Mouse (Mus musculus) liver, embryonic 11.5 days (tissue): Measurements from ENCODE around the gene Manf. TPM values are rescaled to one million over a fixed set of nuclear protein-coding genes. Genes with fewer than 3 reads are reported as not detected.

Experiments used
- ATAC-seq: fragments of 200-750 bp; cut with Nextera tagmentation; replicated peaks from 2 replicates; pipeline ENCODE4 v1.8.0; 2017; ENCODE audit warnings: moderate number of reproducible peaks, mild to moderate bottlenecking, moderate TSS enrichment, moderate library complexity; ENCODE audit not compliant: low FRiP score
- DNase-seq: peaks from one replicate; pipeline ENCODE4 v3.0.0-alpha.2; 2017; ENCODE audit warnings: low spot score
- H3K27ac ChIP-seq: fragments of 300-500 bp; sonication (generic); 2 replicates; pipeline ENCODE4 v1.5.1; 2014; ENCODE audit warnings: mild to moderate bottlenecking, low read depth, low read length, control low read depth
- H3K27me3 ChIP-seq: fragments of 300-500 bp; sonication (generic); replicated peaks from 2 replicates; pipeline ENCODE4 v1.6.1; 2014; ENCODE audit warnings: low read length, mixed read lengths; ENCODE audit not compliant: control insufficient read depth, insufficient read depth
- H3K36me3 ChIP-seq: fragments of 300-500 bp; sonication (generic); 2 replicates; pipeline ENCODE4 v1.6.1; 2014; ENCODE audit warnings: mild to moderate bottlenecking, low read length, moderate library complexity, mixed read lengths; ENCODE audit not compliant: control insufficient read depth, insufficient read depth
- H3K4me1 ChIP-seq: fragments of 300-500 bp; sonication (generic); replicated peaks from 2 replicates; pipeline ENCODE4 v1.6.1; 2014; ENCODE audit warnings: low read length, mixed read lengths; ENCODE audit not compliant: control insufficient read depth, insufficient read depth
- H3K4me2 ChIP-seq: fragments of 300-500 bp; sonication (generic); 2 replicates; pipeline ENCODE4 v1.6.1; 2014; ENCODE audit warnings: mild to moderate bottlenecking, control low read depth, moderate library complexity
- H3K4me3 ChIP-seq: fragments of 300-500 bp; sonication (generic); 2 replicates; pipeline ENCODE4 v1.5.1; 2014; ENCODE audit warnings: low read depth, low read length, control low read depth
- H3K9ac ChIP-seq: fragments of 300-500 bp; sonication (generic); 2 replicates; pipeline ENCODE4 v1.6.1; 2014; ENCODE audit warnings: low read depth, low read length, control low read depth
- H3K9me3 ChIP-seq: fragments of 300-500 bp; sonication (generic); 2 replicates; pipeline ENCODE4 v1.6.1; 2016; ENCODE audit warnings: low read length, inconsistent platforms, mixed read lengths; ENCODE audit not compliant: control insufficient read depth
- WGBS: fragments of 180-500 bp; shearing (Covaris S2); extraction: QIAGEN DNeasy Blood & Tissue Kit; methylation state at CpG from one replicate; pipeline ENCODE4 v1.1.7; 2014; 5-methylcytosine and 5-hydroxymethylcytosine counted together
- polyA plus RNA-seq: library from polyadenylated mRNA; unstranded; fragments of >200 nt; fragmentation: Nextera tagmentation; extraction: Ambion mirVana; gene quantifications from 2 replicates; pipeline ENCODE4 v1.2.1, GENCODE M21; 2014

Gene Manf
- polyA plus RNA-seq, 1 experiment from 2014 or later, result 352 TPM

DNA sequence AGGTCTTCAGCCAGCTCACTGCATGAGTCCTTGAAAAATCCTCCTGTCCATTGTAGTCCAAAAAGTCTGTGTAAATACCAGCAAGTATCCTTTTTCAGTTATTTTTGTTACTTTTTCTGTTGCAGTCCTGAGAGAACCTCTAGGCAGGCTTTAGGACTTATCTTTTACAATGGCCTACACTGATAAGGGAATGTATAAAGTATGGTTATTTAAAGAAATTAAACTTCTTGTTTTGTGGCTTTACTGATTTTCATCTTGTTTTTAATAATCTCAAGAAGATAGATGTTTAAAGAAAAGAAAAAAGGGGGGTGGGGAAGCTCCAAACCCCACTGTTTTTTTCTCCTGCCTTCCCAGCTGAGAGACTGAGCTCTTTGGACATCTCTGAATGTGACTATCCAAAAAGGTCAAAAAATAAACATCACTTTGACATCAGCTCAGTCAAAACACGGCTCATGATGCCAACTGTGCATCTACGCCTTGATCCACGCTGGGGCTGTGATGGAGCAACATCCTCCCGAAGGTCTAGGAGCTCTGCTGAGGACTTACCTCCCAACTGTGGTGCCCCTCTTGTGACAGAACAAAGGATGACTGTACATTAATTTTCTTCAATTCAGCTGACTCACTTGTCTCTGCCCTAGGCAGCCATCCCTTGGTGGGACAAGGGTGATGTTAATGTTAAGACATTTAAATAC lies 11.5 kb upstream of the Manf start:
- ATAC-seq, result no peak
- Histone ChIP-seq H3K4me3 (no peak overlapping the region), H3K36me3 (no peaks in the 10 kb centered on the region), H3K27me3 (no peaks in the 10 kb centered on the region), H3K9ac (no peak overlapping the region), H3K9me3 (no peaks in the 10 kb centered on the region), H3K4me2 (no peak overlapping the region), H3K27ac (no peak overlapping the region), H3K4me1 (no peaks in the 10 kb centered on the region)
- DNase-seq, result no peak
- WGBS, result 61% methylated on average over 4 of the region's 4 CpGs

DNA sequence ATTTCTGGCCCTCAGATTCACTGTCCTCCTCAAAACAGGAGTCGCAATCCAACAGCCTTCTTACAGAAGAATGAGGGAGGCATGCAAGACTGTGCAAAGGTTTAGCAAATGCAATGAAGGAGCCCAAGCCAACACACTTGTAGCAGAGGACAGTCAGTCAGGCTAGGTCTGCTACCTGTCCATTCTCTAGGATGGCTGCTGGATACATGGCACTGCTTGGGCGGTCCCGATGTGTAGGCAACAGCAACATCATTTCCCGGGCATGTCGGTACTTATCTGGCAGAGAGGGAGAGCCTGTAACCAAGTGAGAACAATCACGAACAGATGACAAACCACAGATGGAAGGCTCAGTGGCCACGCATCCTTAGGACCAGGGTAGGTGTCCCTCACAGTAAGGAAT lies 9.8 kb upstream of the Manf start:
- Histone ChIP-seq H3K27ac (no peak overlapping the region), H3K27me3 (no peaks in the 10 kb centered on the region), H3K4me1 (no peaks in the 10 kb centered on the region), H3K9me3 (no peaks in the 10 kb centered on the region), H3K9ac (no peak overlapping the region), H3K4me2 (no peak overlapping the region), H3K36me3 (no peaks in the 10 kb centered on the region), H3K4me3 (no peak overlapping the region)
- WGBS, result 87% methylated on average over 7 of the region's 7 CpGs
- ATAC-seq (no peak), DNase-seq (no peak)

DNA sequence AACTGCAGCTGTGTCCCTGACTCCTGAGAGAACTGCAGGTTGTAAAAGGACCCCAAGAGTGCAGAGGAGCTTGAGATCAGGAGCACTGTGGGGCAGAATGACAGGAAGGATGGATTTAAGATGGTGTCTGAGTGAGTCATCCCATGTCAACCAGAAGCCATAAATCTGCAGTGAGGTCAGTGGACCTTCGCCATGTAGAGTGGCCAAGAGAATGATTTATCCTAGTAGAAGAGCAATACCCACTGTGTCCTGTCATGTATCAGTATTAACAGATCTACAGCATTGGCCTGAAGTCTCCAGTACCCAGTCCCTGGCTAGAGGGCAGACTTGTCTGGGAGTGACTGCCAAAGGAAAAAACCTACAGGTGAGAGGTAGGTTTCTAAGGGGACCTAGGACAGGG lies 7.1 kb upstream of the Manf start:
- no peaks in the 10 kb centered on the region for H3K36me3 ChIP-seq
- no peaks in the 10 kb centered on the region for H3K4me1 ChIP-seq
- ATAC-seq, result no peak
- 70% methylated on average over 1 of the region's 1 CpGs for WGBS
- no peak overlapping the region for H3K4me3 ChIP-seq
- no peak for DNase-seq
- no peaks in the 10 kb centered on the region for H3K27me3 ChIP-seq
- H3K4me2 ChIP-seq, result no peak overlapping the region
- H3K9me3 ChIP-seq, result no peaks in the 10 kb centered on the region
- H3K27ac ChIP-seq, result no peak overlapping the region
- H3K9ac ChIP-seq, result no peak overlapping the region

DNA sequence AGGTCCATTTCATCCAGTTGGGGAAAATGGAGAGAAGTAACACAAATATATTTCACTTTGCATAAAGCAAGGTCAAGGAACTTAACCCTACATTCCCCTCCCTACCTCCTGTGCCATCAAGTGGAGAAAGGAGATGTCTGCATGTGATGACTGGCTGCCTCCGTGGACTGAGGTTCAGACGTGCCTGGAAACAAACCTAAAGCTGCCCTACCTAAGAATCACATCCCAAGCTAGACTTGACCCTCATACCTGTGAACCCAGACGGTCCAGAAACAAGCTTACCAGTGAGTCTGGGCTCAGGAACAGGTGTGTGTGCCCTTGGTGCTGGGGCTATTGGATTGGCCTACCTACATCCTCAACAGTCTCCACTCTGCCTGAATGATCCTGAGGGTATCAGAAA lies 1.5 kb upstream of the Manf start:
- DNase-seq (no peak), ATAC-seq (no peak)
- no peak overlapping the region for H3K9ac ChIP-seq
- H3K4me2 ChIP-seq, result peak overlapping the region; percentile 85
- 64% methylated on average over 3 of the region's 3 CpGs for WGBS
- H3K36me3 ChIP-seq, result peaks cover 18% of the 10 kb centered on the region
- no peaks in the 10 kb centered on the region for H3K27me3 ChIP-seq
- H3K27ac ChIP-seq, result no peak overlapping the region
- no peaks in the 10 kb centered on the region for H3K9me3 ChIP-seq
- no peak overlapping the region for H3K4me3 ChIP-seq
- H3K4me1 ChIP-seq, result peaks cover 23% of the 10 kb centered on the region

DNA sequence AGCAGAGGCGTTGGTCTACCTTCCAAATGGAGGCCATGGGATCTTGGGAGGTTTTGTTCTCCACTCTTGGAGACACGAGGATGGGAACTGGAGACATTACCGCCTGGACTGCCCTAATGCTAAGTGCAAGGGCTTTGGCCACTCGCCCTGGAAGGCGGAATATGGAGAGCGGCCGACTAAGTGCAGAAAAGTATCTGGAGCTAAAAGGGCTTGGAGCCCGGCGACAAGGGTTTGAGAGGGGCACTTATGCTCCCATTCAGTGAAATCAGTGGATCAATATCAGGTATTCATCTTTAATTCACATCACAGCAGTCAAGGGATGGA lies 735 bp upstream of the Manf start:
- Histone ChIP-seq H3K9ac (peak overlapping the region; percentile 76), H3K36me3 (peaks cover 21% of the 10 kb centered on the region), H3K27me3 (no peaks in the 10 kb centered on the region), H3K4me2 (peak overlapping the region; percentile 85), H3K9me3 (no peaks in the 10 kb centered on the region), H3K4me3 (peak overlapping the region; percentile 76), H3K4me1 (peaks cover 29% of the 10 kb centered on the region), H3K27ac (peak overlapping the region; percentile 84)
- ATAC-seq (no peak), DNase-seq (no peak)
- WGBS, result 1% methylated on average over 9 of the region's 9 CpGs

DNA sequence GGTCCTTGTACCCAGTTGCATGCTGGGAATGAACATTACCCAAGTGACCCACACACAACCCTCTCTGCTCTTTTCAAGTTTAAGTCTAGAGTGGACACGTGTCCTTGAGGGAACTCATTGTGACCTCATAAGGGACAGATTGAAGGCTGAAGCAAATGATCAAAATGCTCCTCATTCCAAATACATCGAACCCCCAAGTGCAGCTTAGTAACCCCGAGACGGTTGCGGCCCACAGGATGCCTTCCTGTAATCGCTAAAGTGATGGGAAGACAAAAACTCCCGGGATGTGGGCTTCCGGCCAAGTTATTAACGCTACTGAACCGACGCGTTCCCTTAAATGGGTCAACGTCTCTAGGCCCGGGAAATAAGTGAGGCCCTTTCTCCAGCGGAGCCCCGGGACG lies 438 bp downstream of the Manf start:
- no peak for ATAC-seq
- H3K4me3 ChIP-seq, result peak overlapping the region; percentile 76
- peak overlapping the region; percentile 68 for H3K4me2 ChIP-seq
- H3K27ac ChIP-seq, result peak overlapping the region; percentile 60; the same call in 1 of the 2 replicates
- H3K9ac ChIP-seq, result peak overlapping the region; percentile 84
- peaks cover 32% of the 10 kb centered on the region for H3K4me1 ChIP-seq
- peaks cover 21% of the 10 kb centered on the region for H3K36me3 ChIP-seq
- no peak for DNase-seq
- H3K27me3 ChIP-seq, result no peaks in the 10 kb centered on the region
- WGBS, result under 1% methylated on average over 17 of the region's 17 CpGs
- no peaks in the 10 kb centered on the region for H3K9me3 ChIP-seq

DNA sequence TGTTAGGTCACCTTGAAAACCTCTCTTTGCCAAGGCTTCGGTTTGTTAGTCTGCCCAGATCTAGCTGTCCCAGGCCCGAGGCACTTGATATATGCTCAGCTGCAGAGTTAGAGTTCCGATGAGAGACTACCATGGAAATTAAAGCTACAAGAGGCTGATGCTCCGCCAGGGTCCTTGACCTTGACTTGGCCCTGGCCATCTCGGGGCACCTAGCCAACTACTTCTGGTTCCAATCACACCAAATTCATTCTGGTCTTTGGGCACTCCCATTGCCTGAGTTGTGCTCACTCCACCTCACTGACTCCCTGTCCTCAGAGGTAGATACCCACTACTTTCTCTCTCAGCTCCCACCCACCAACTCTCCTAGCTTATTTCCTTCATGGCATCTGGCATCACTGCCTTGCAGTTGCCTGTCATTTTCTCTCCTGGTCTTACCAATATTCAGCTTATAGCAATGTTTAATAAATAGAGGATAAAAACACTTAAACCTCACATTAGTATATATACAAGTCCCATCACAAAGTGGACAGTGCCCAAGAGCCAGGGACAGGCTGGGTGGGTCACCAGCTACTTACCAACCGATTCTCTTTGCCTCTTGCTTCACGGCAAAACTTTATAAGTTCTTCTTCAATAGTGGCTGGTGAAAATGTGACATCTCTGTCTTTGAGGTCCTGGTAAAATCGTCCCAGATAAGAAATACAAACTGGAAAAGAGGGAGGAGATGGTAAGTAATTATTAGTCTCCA lies 1.1 kb downstream of the Manf start:
- H3K4me2 ChIP-seq, result peak overlapping the region; percentile 68
- H3K36me3 ChIP-seq, result peaks cover 21% of the 10 kb centered on the region
- H3K4me1 ChIP-seq, result peaks cover 34% of the 10 kb centered on the region
- peak overlapping the region; percentile 76 for H3K4me3 ChIP-seq
- no peak overlapping the region for H3K27ac ChIP-seq
- ATAC-seq (no peak), DNase-seq (no peak)
- 70% methylated on average over 8 of the region's 8 CpGs for WGBS
- H3K9me3 ChIP-seq, result no peaks in the 10 kb centered on the region
- H3K9ac ChIP-seq, result peak overlapping the region; percentile 84
- no peaks in the 10 kb centered on the region for H3K27me3 ChIP-seq

DNA sequence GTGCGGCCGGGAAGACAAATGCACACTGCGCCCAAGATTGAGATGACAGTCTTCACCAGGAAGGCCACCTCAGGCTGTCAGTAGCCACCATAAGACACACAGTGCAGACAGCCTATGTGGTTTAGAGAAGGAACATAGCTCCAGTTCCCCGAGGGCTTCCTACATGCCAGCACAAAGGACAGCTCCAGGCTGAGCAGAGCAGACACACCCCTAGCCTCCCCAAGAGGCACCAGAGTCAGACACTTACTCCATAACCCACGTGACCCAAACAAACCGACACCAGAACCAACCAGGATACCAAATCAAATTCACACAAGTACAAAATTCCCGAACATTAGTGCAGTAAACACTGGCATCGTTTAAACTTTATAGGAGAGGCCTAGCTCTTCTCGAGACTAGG lies 2.5 kb downstream of the Manf start:
- Histone ChIP-seq H3K36me3 (peaks cover 26% of the 10 kb centered on the region), H3K4me3 (no peak overlapping the region; the same call in 1 of the 2 replicates), H3K27ac (no peak overlapping the region), H3K9ac (no peak overlapping the region), H3K4me1 (peaks cover 48% of the 10 kb centered on the region), H3K4me2 (peak overlapping the region; percentile 68; the same call in 1 of the 2 replicates), H3K9me3 (no peaks in the 10 kb centered on the region), H3K27me3 (no peaks in the 10 kb centered on the region)
- DNase-seq (no peak), ATAC-seq (no peak)
- WGBS, result 86% methylated on average over 9 of the region's 9 CpGs

DNA sequence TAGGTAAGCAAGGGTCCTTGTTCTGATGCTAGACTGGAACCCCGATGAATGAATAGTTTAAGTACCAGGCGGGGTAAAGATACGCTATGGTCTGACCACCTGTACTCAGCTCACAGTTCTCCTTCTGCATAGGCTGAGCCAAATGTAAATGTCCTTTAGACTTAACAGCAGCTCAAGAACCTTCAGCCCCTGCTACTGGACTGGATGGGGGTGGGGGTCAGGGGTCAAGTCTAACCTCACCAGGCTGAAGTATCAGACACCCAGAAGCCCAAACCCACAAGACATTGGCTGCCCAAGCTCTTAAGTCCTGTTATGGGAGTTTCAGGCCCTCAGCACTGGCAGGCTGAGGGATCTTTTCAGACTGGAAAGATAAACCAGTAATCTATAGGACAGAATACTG lies 3.4 kb downstream of the Manf start:
- Histone ChIP-seq H3K4me2 (peak overlapping the region; percentile 76), H3K27me3 (no peaks in the 10 kb centered on the region), H3K9me3 (no peaks in the 10 kb centered on the region), H3K4me1 (peaks cover 55% of the 10 kb centered on the region), H3K27ac (no peak overlapping the region), H3K36me3 (peaks cover 32% of the 10 kb centered on the region), H3K9ac (0 out of 2 replicates have a peak overlapping the region, but pooled peaks have one; percentile 4), H3K4me3 (no peak overlapping the region)
- WGBS, result 92% methylated on average over 3 of the region's 3 CpGs
- ATAC-seq, result no peak
- DNase-seq, result no peak
